Mouse (Mus musculus): ENCODE measurements around the gene Gm17660. TPM values are rescaled to one million over a fixed set of nuclear protein-coding genes. Genes with fewer than 3 reads are reported as not detected.

Gene Gm17660
- polyA plus RNA-seq, 1 experiment, result not detected

DNA sequence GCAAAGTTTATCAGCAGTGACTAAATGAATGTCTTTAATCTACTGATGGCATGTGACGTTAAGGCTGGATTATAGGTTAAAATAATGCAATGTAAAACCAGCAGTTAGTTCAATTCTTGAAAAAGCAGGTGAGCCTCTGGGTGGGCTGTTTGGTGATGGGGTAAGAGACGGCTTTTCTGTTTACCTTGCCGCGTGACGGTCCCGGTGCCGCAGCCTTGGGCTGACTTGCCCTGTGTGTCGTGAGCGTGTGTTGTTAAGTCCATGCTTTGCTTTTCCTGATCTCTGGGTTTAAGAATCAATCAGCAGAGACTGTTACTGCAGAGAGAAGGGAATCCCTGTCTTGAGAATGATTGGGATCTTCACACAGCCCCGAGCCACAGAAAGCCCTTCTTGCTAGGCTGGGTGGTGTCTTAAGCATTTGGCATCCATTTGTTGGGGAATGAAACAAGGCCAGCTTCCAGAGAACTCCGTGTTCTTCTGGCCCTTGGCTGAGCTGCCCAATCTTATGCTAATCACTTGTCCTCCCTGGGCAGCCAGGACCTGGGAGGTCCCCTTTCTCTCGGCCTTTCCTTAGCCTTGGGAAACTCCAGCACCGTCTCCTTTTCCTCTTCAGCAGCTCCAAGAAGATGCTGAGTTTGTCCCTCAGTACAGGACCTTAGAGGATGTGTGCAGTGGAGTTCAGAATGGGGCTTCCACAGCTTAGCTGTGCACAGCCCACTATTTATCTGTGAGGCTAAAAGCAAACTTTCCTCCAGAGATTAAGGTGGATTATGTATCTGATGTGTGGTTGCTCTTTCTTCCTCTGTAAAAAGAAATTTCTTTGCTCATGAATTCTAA is 15.3 kb downstream of the Gm17660 start:
- TF ChIP-seq POLR2A (IDR thresholded peaks at IDR 0.05; ENCODE audit: borderline replicate concordance, low read depth, low read length) (no peak), CTCF (IDR thresholded peaks at IDR 0.05; ENCODE audit: low read depth, low read length) (no peak)
- H3K4me3 ChIP-seq (ENCODE audit: insufficient read depth, low read length), result no peak overlapping the region
- H3K27ac ChIP-seq (ENCODE audit: insufficient read depth, low read depth, low read length), result no peak overlapping the region
- no peaks in the 10 kb centered on the region for H3K4me1 ChIP-seq (ENCODE audit: control insufficient read depth, insufficient read depth, low read length)

DNA sequence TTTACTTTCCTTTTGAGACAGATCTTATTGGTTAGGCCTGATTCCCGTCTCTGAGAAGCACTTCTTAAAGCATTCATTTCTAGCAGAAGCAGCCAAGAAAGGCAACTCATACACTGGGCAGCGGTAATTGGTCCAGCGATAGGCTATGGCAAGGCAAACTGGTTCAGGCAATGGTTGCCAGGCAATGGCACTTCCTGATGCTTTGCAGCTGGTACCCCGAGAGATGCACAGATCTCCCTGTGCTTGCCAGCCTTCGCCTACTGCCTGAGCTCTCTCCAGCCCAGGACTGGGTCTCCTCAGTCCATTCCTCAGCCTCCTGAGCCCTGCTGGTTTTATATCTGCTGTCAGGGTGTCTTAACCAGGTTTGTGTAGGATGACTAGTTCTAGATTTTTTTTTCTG is 17.0 kb downstream of the Gm17660 start:
- no peak for TF ChIP-seq POLR2A (IDR thresholded peaks at IDR 0.05; ENCODE audit: borderline replicate concordance, low read depth, low read length)
- TF ChIP-seq CTCF (IDR thresholded peaks at IDR 0.05; ENCODE audit: low read depth, low read length), result no peak
- Histone ChIP-seq H3K4me1 (ENCODE audit: control insufficient read depth, insufficient read depth, low read length) (no peaks in the 10 kb centered on the region), H3K27ac (ENCODE audit: insufficient read depth, low read depth, low read length) (no peak overlapping the region), H3K4me3 (ENCODE audit: insufficient read depth, low read length) (no peak overlapping the region)

DNA sequence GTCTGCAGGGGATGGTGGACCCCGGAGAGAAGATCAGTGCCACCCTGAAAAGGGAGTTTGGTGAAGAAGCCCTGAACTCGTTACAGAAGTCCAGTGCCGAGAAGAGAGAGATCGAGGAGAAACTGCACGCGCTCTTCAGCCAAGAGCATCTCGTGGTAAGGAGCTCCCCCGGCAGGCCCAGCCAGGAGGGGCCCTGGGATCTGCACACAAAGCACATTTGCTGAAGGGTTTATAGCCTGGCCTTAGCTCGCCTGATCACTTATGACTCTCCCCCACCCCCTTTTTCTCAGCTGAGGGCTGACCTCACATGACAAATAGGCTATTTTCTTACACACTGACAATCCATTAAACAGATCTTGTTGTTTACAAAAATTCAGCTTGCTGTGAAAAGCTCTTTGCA is 17.8 kb downstream of the Gm17660 start:
- no peak for TF ChIP-seq POLR2A (IDR thresholded peaks at IDR 0.05; ENCODE audit: borderline replicate concordance, low read depth, low read length)
- TF ChIP-seq CTCF (IDR thresholded peaks at IDR 0.05; ENCODE audit: low read depth, low read length), result no peak
- no peaks in the 10 kb centered on the region for H3K4me1 ChIP-seq (ENCODE audit: control insufficient read depth, insufficient read depth, low read length)
- no peak overlapping the region for H3K27ac ChIP-seq (ENCODE audit: insufficient read depth, low read depth, low read length)
- H3K4me3 ChIP-seq (ENCODE audit: insufficient read depth, low read length), result no peak overlapping the region

DNA sequence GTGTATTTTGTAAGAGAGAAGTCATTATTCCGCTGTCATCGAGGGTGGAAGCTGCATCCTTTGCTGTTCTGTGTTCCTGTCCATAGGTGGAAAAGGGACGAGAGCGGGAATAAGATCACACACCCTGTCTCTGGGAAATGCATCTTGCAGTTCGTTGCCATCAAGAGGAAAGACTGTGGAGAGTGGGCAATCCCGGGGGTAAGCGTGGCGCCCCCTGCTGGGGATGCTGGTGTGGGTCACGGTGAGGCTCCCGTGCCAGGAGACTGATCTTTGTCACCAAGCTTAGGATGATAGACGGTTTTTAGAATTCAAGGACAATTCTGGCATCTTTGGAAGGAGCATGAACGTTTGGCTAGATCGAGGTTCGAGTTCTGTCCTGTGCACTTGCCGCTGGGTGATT is 19.4 kb downstream of the Gm17660 start:
- Histone ChIP-seq H3K4me3 (ENCODE audit: insufficient read depth, low read length) (no peak overlapping the region), H3K4me1 (ENCODE audit: control insufficient read depth, insufficient read depth, low read length) (no peaks in the 10 kb centered on the region), H3K27ac (ENCODE audit: insufficient read depth, low read depth, low read length) (no peak overlapping the region)
- TF ChIP-seq POLR2A (IDR thresholded peaks at IDR 0.05; ENCODE audit: borderline replicate concordance, low read depth, low read length) (no peak), CTCF (IDR thresholded peaks at IDR 0.05; ENCODE audit: low read depth, low read length) (peak; percentile 81)

DNA sequence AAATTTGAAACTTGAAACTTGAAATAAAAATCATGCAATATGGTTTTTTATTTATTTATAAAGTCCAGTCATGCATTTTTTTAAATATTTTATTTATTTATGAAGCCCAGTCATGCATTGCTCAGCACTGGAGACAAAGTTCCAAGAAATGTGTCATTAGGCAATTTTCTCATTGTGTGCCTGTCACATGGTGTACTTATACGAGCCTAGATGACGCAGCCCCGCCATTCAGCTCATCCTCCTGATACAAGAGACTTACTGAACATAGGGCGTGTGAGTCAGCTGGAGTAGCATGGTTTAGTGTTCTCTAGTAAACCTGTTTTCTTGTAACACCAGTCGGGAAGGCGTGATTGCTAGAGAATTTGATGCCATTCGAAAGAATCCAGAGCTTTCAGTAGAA is 21.1 kb downstream of the Gm17660 start:
- no peak for TF ChIP-seq POLR2A (IDR thresholded peaks at IDR 0.05; ENCODE audit: borderline replicate concordance, low read depth, low read length)
- no peak for TF ChIP-seq CTCF (IDR thresholded peaks at IDR 0.05; ENCODE audit: low read depth, low read length)
- Histone ChIP-seq H3K4me1 (ENCODE audit: control insufficient read depth, insufficient read depth, low read length) (no peaks in the 10 kb centered on the region), H3K27ac (ENCODE audit: insufficient read depth, low read depth, low read length) (no peak overlapping the region), H3K4me3 (ENCODE audit: insufficient read depth, low read length) (no peak overlapping the region)

DNA sequence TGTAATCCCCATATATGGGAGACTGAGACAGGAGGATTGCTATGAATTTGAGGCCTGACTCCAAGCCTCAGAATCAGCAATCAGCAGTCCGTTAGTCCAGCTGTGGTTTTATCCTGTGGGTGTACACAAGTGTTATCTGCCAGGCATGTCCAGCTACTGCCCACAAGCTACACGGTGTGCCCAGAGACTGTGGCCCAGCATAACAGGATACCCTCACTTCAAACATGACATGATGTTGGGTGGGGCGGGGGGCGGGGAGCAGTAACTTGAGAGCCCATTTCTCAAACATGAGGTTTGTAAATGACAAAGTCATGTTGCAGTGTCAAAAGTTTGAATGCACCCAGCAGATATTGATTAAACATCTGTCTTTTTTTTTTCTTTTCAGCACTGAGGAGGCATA is 21.6 kb downstream of the Gm17660 start:
- no peak overlapping the region for H3K27ac ChIP-seq (ENCODE audit: insufficient read depth, low read depth, low read length)
- no peaks in the 10 kb centered on the region for H3K4me1 ChIP-seq (ENCODE audit: control insufficient read depth, insufficient read depth, low read length)

DNA sequence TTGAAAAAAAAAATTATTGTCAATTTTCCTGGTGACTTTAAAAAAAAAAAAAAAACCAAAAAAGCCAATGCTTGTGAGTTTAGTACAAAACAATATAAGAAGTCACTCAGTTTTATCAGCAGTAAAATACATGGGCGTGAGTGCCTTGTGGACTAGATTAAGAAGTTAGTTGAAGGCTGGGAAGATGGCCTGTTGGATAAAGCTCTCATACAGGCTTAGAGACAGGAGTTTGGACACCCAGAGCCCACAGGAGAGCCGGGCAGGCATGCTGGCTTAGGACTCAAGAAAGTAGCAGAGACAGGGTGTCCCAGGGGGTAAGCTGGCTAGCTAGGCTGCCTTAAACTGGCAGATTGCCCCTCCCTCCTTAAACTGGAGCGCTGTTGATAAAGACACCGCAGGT is 22.5 kb downstream of the Gm17660 start:
- Histone ChIP-seq H3K4me3 (ENCODE audit: insufficient read depth, low read length) (no peak overlapping the region), H3K4me1 (ENCODE audit: control insufficient read depth, insufficient read depth, low read length) (peaks cover under 1% of the 10 kb centered on the region; the same call in 1 of the 2 replicates), H3K27ac (ENCODE audit: insufficient read depth, low read depth, low read length) (no peak overlapping the region)
- TF ChIP-seq CTCF (IDR thresholded peaks at IDR 0.05; ENCODE audit: low read depth, low read length) (no peak), POLR2A (IDR thresholded peaks at IDR 0.05; ENCODE audit: borderline replicate concordance, low read depth, low read length) (no peak)

More for the DNA sequence above, 21.6 kb downstream of the Gm17660 start:
- no peak for TF ChIP-seq POLR2A (IDR thresholded peaks at IDR 0.05; ENCODE audit: borderline replicate concordance, low read depth, low read length)
- no peak for TF ChIP-seq CTCF (IDR thresholded peaks at IDR 0.05; ENCODE audit: low read depth, low read length)
- H3K4me3 ChIP-seq (ENCODE audit: insufficient read depth, low read length), result no peak overlapping the region

DNA sequence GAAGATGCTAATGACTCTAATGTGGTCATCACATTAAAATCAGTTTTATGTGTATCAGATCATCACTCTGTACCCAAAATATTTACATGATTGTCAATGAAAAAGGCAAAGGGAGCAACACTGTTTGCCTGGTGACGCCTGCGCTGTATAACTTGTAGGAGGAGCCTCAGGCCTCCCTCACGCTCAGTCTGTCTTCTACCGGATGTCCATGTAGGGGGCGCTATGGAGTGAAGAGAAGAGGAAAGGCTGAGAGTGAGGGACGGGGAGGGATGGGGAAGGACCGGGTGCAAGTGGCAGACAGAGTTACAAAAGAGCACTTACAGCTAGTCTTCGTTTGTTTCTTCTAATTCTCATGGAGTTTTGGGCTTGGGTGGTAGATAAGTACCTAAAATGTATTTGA is 24.5 kb downstream of the Gm17660 start:
- Histone ChIP-seq H3K4me3 (ENCODE audit: insufficient read depth, low read length) (no peak overlapping the region), H3K27ac (ENCODE audit: insufficient read depth, low read depth, low read length) (no peak overlapping the region), H3K4me1 (ENCODE audit: control insufficient read depth, insufficient read depth, low read length) (peaks cover 2% of the 10 kb centered on the region; the same call in 1 of the 2 replicates)
- TF ChIP-seq POLR2A (IDR thresholded peaks at IDR 0.05; ENCODE audit: borderline replicate concordance, low read depth, low read length) (no peak), CTCF (IDR thresholded peaks at IDR 0.05; ENCODE audit: low read depth, low read length) (peak; percentile 56)

DNA sequence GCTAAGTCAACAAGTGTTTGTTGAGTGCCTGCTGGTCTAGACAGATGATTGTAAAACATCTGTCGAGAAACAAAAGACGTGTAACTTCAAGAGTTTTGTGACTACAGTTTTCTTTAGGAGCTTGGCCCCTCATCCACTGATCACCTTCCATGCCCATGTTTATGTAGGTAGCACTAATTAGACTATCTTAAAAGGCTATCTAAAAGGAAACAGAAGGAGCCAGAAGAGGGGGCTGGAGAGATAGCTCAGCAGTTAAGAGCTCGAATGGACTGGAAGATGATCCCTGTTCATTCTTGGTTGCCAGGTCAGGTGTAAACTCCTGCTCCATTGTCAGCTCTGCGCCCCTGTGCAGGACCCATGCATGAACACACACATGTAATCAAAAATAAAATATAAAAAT is 29.3 kb downstream of the Gm17660 start:
- Histone ChIP-seq H3K4me3 (ENCODE audit: insufficient read depth, low read length) (peak overlapping the region; percentile 99), H3K27ac (ENCODE audit: insufficient read depth, low read depth, low read length) (peak overlapping the region; percentile 87), H3K4me1 (ENCODE audit: control insufficient read depth, insufficient read depth, low read length) (peaks cover 25% of the 10 kb centered on the region)
- TF ChIP-seq POLR2A (IDR thresholded peaks at IDR 0.05; ENCODE audit: borderline replicate concordance, low read depth, low read length), result no peak
- TF ChIP-seq CTCF (IDR thresholded peaks at IDR 0.05; ENCODE audit: low read depth, low read length), result no peak

All from bone marrow macrophage, adult 2 months (primary cell).